Mouse (Mus musculus) CH12.LX (cell line): Measurements from ENCODE around the gene Lhfp.

Experiments used
- CHD2 ChIP-seq: IDR thresholded peaks from 2 replicates; pipeline ENCODE4 v1.6.1; 2011; ENCODE audit warnings: low read length, improper control_type of control experiment
- CTCF ChIP-seq, 2 experiments: IDR thresholded peaks in 1 of 2; conservative IDR thresholded peaks in 1 of 2; 2 replicates each; pipeline ENCODE4 v1.5.1; 2011 to 2012; ENCODE audit warnings: low read depth in 2 of 2, low read length in 2 of 2, improper control_type of control experiment in 1 of 2, inconsistent platforms in 1 of 2, mild to moderate bottlenecking in 1 of 2, moderate library complexity in 1 of 2
- E2F4 ChIP-seq: IDR thresholded peaks from 2 replicates; pipeline ENCODE4 v1.6.1; 2011; ENCODE audit warnings: low read depth, low read length, improper control_type of control experiment; ENCODE audit not compliant: insufficient replicate concordance
- EP300 ChIP-seq: IDR thresholded peaks from 2 replicates; pipeline ENCODE4 v1.6.1; 2011; ENCODE audit warnings: low read length, improper control_type of control experiment
- GABPA ChIP-seq: IDR thresholded peaks from 2 replicates; pipeline ENCODE4 v1.6.1; 2012; ENCODE audit warnings: low read depth, low read length, improper control_type of control experiment, inconsistent platforms; ENCODE audit not compliant: insufficient replicate concordance
- MAX ChIP-seq: IDR thresholded peaks from 2 replicates; pipeline ENCODE4 v1.6.1; 2011; ENCODE audit warnings: low read length, improper control_type of control experiment
- NRF1 ChIP-seq: IDR thresholded peaks from 2 replicates; pipeline ENCODE4 v1.6.1; 2014; ENCODE audit warnings: low read depth, mild to moderate bottlenecking, inconsistent platforms, low read length, improper control_type of control experiment, moderate library complexity
- PAX5 ChIP-seq: IDR thresholded peaks from 2 replicates; pipeline ENCODE4 v1.6.1; 2012; ENCODE audit warnings: low read length, inconsistent platforms, mixed read lengths
- POLR2A ChIP-seq: IDR thresholded peaks from 2 replicates; pipeline ENCODE4 v1.6.1; 2011; ENCODE audit warnings: low read depth, mild to moderate bottlenecking, improper control_type of control experiment, low read length
- USF2 ChIP-seq: conservative IDR thresholded peaks from 2 replicates; pipeline ENCODE4 v1.6.1; 2011; ENCODE audit warnings: low read depth, low read length, improper control_type of control experiment
- ZNF384 ChIP-seq: IDR thresholded peaks from 2 replicates; pipeline ENCODE4 v1.6.1; 2012; ENCODE audit warnings: low read depth, low read length, improper control_type of control experiment, inconsistent platforms

- no peak for TF ChIP-seq USF2
- no peak for TF ChIP-seq NRF1
- TF ChIP-seq CHD2 = no peak
- TF ChIP-seq GABPA = no peak
- TF ChIP-seq ZNF384 = no peak
- TF ChIP-seq POLR2A = no peak
- TF ChIP-seq CTCF (conservative IDR thresholded peaks at IDR 0.05 in 1 of 2, IDR thresholded peaks at IDR 0.05 in 1 of 2; ENCODE audit: low read depth in 2 of 2, low read length in 2 of 2) = no peak
- no peak for TF ChIP-seq EP300
- no peak for TF ChIP-seq E2F4
- TF ChIP-seq PAX5 = no peak
- no peak for TF ChIP-seq MAX
Observed at GRCm38 (mm10) chr3:53195666-53196107, 154.4 kb downstream of the Lhfp start.
